Mouse (Mus musculus) megakaryocyte, adult 5-6 weeks (primary cell): ENCODE measurements around the gene Cyp2c40. TPM values are rescaled to one million over a fixed set of nuclear protein-coding genes. Genes with fewer than 3 reads are reported as not detected.
"Not testable (repeated sequence)": the region's sequence is repeated elsewhere in the genome, so short reads cannot be mapped to it uniquely, and the experiment has no call there.

Experiments
- ATAC-seq: 2 replicates; pipeline ENCODE4 v1.8.0; 2016; ENCODE audit warnings: mild to moderate bottlenecking, inconsistent platforms; ENCODE audit not compliant: poor library complexity, severe bottlenecking
- total RNA-seq, 2 experiments: library from RNA; stranded (forward) in 1 of 2; stranded (reverse) in 1 of 2; fragments of 153-499, 151-499 nt in 1 of 2; fragments of 221-1000, 200-1000 nt in 1 of 2; gene quantifications; 2 replicates each; pipeline versions ENCODE4 v1.2.3 to v1.2.4; 2015 to 2017

Gene Cyp2c40
- total RNA-seq (2015), result not detected in 2 replicates
- total RNA-seq (2017), result not detected in 2 replicates

GRCm38 (mm10) chr19:39812714-39813113 is at the start of gene Cyp2c40:
TSS of gene Cyp2c40 (minus strand) at chr19:39812814.
- not testable (repeated sequence) for ATAC-seq

GRCm38 (mm10) chr19:39820931-39821330 is 8.3 kb upstream of the Cyp2c40 start:
- not testable (repeated sequence) for ATAC-seq

- not testable (repeated sequence) for ATAC-seq
These were observed 3.8 kb upstream of the Cyp2c40 start for GRCm38 (mm10) chr19:39816400-39816799.

- ATAC-seq, result not testable (repeated sequence)
These were observed 3.4 kb upstream of the Cyp2c40 start for GRCm38 (mm10) chr19:39815991-39816390.

GRCm38 (mm10) chr19:39785458-39785857 is 27.2 kb downstream of the Cyp2c40 start:
- ATAC-seq, result not testable (repeated sequence)

- no peak for ATAC-seq
These were observed 67.3 kb downstream of the Cyp2c40 start for GRCm38 (mm10) chr19:39745357-39745756.

GRCm38 (mm10) chr19:39744361-39744760 is 68.3 kb downstream of the Cyp2c40 start:
- not testable (repeated sequence) for ATAC-seq

GRCm38 (mm10) chr19:39740920-39741319 is 71.7 kb downstream of the Cyp2c40 start, which contains the start of gene Cyp2c68:
TSS of gene Cyp2c68 (minus strand) at chr19:39741054.
- no peak for ATAC-seq

Other genes starting within 250 kb of the Cyp2c40 start
- not detected in 2 replicates for gene Cyp2c67, start 163.8 kb downstream of the Cyp2c40 start, total RNA-seq (2015)
- gene Cyp2c67, start 163.8 kb downstream of the Cyp2c40 start, total RNA-seq (2017), result not detected in 2 replicates
- gene Cyp2c68, start 71.8 kb downstream of the Cyp2c40 start, total RNA-seq (2015), result not detected in 2 replicates
- not detected in 2 replicates for gene Cyp2c68, start 71.8 kb downstream of the Cyp2c40 start, total RNA-seq (2017)
- not detected in 2 replicates for gene Cyp2c69, start 74.0 kb upstream of the Cyp2c40 start, total RNA-seq (2015)
- gene Cyp2c69, start 74.0 kb upstream of the Cyp2c40 start, total RNA-seq (2017), result not detected in 2 replicates
- gene Cyp2c37, start 179.6 kb upstream of the Cyp2c40 start, total RNA-seq (2015), result not detected in 2 replicates
- not detected in 2 replicates for gene Cyp2c37, start 179.6 kb upstream of the Cyp2c40 start, total RNA-seq (2017)